Mouse (Mus musculus): ENCODE results near the gene Sf3a1. TPM values are rescaled to one million over a fixed set of nuclear protein-coding genes. Genes with fewer than 3 reads are reported as not detected.

The Sf3a1 gene
- polyA plus RNA-seq, 1 experiment, result 117 TPM

- Histone ChIP-seq H3K4me1 (ENCODE audit: control insufficient read depth, insufficient read depth, low read length) (no peaks in the 10 kb centered on the region), H3K27ac (ENCODE audit: insufficient read depth, low read length) (no peak overlapping the region), H3K4me3 (ENCODE audit: low read depth, low read length) (no peak overlapping the region), H3K9ac (ENCODE audit: low read depth, poor library complexity, severe bottlenecking) (no peak overlapping the region), H3K27me3 (ENCODE audit: control insufficient read depth, insufficient read depth, low read length, poor library complexity, severe bottlenecking) (no peaks in the 10 kb centered on the region), H3K9me3 (replicated peaks; ENCODE audit: control insufficient read depth, insufficient read depth, low read length, poor library complexity, severe bottlenecking) (no peaks in the 10 kb centered on the region), H3K36me3 (ENCODE audit: control insufficient read depth, insufficient read depth, low read length, poor library complexity, severe bottlenecking) (no peaks in the 10 kb centered on the region)
- no peak for TF ChIP-seq CTCF (IDR thresholded peaks at IDR 0.05; ENCODE audit: low read depth, low read length)
- TF ChIP-seq POLR2A (IDR thresholded peaks at IDR 0.05; ENCODE audit: insufficient read depth, low read length), result no peak
- TF ChIP-seq EP300 (IDR thresholded peaks at IDR 0.05; ENCODE audit: insufficient read depth, low read depth, low read length), result no peak
These were observed 44.7 kb upstream of the Sf3a1 start for GRCm38 (mm10) chr11:4115407-4115806.

GRCm38 (mm10) chr11:4116458-4117141, 43.5 kb upstream of the Sf3a1 start:
- Histone ChIP-seq H3K27me3 (ENCODE audit: control insufficient read depth, insufficient read depth, low read length, poor library complexity, severe bottlenecking) (no peaks in the 10 kb centered on the region), H3K36me3 (ENCODE audit: control insufficient read depth, insufficient read depth, low read length, poor library complexity, severe bottlenecking) (no peaks in the 10 kb centered on the region), H3K9me3 (replicated peaks; ENCODE audit: control insufficient read depth, insufficient read depth, low read length, poor library complexity, severe bottlenecking) (no peaks in the 10 kb centered on the region), H3K9ac (ENCODE audit: low read depth, poor library complexity, severe bottlenecking) (no peak overlapping the region), H3K4me1 (ENCODE audit: control insufficient read depth, insufficient read depth, low read length) (no peaks in the 10 kb centered on the region), H3K27ac (ENCODE audit: insufficient read depth, low read length) (no peak overlapping the region), H3K4me3 (ENCODE audit: low read depth, low read length) (no peak overlapping the region)
- no peak for TF ChIP-seq EP300 (IDR thresholded peaks at IDR 0.05; ENCODE audit: insufficient read depth, low read depth, low read length)
- no peak for TF ChIP-seq CTCF (IDR thresholded peaks at IDR 0.05; ENCODE audit: low read depth, low read length)
- no peak for TF ChIP-seq POLR2A (IDR thresholded peaks at IDR 0.05; ENCODE audit: insufficient read depth, low read length)

- Histone ChIP-seq H3K9me3 (replicated peaks; ENCODE audit: control insufficient read depth, insufficient read depth, low read length, poor library complexity, severe bottlenecking) (no peaks in the 10 kb centered on the region), H3K27ac (ENCODE audit: insufficient read depth, low read length) (no peak overlapping the region), H3K4me3 (ENCODE audit: low read depth, low read length) (no peak overlapping the region), H3K4me1 (ENCODE audit: control insufficient read depth, insufficient read depth, low read length) (no peaks in the 10 kb centered on the region), H3K27me3 (ENCODE audit: control insufficient read depth, insufficient read depth, low read length, poor library complexity, severe bottlenecking) (no peaks in the 10 kb centered on the region), H3K36me3 (ENCODE audit: control insufficient read depth, insufficient read depth, low read length, poor library complexity, severe bottlenecking) (no peaks in the 10 kb centered on the region), H3K9ac (ENCODE audit: low read depth, poor library complexity, severe bottlenecking) (no peak overlapping the region)
- TF ChIP-seq POLR2A (IDR thresholded peaks at IDR 0.05; ENCODE audit: insufficient read depth, low read length) (no peak), EP300 (IDR thresholded peaks at IDR 0.05; ENCODE audit: insufficient read depth, low read depth, low read length) (no peak), CTCF (IDR thresholded peaks at IDR 0.05; ENCODE audit: low read depth, low read length) (no peak)
These were observed 42.6 kb upstream of the Sf3a1 start for GRCm38 (mm10) chr11:4117372-4118071.

- no peak for TF ChIP-seq EP300 (IDR thresholded peaks at IDR 0.05; ENCODE audit: insufficient read depth, low read depth, low read length)
- TF ChIP-seq POLR2A (IDR thresholded peaks at IDR 0.05; ENCODE audit: insufficient read depth, low read length), result no peak
- no peak for TF ChIP-seq CTCF (IDR thresholded peaks at IDR 0.05; ENCODE audit: low read depth, low read length)
- Histone ChIP-seq H3K36me3 (ENCODE audit: control insufficient read depth, insufficient read depth, low read length, poor library complexity, severe bottlenecking) (no peaks in the 10 kb centered on the region), H3K9me3 (replicated peaks; ENCODE audit: control insufficient read depth, insufficient read depth, low read length, poor library complexity, severe bottlenecking) (no peaks in the 10 kb centered on the region), H3K9ac (ENCODE audit: low read depth, poor library complexity, severe bottlenecking) (peak overlapping the region; percentile 58), H3K27ac (ENCODE audit: insufficient read depth, low read length) (no peak overlapping the region), H3K4me1 (ENCODE audit: control insufficient read depth, insufficient read depth, low read length) (no peaks in the 10 kb centered on the region), H3K27me3 (ENCODE audit: control insufficient read depth, insufficient read depth, low read length, poor library complexity, severe bottlenecking) (no peaks in the 10 kb centered on the region), H3K4me3 (ENCODE audit: low read depth, low read length) (peak overlapping the region; percentile 66)
These were observed 41.8 kb upstream of the Sf3a1 start for GRCm38 (mm10) chr11:4118081-4118921.

- no peak overlapping the region for H3K9ac ChIP-seq (ENCODE audit: low read depth, poor library complexity, severe bottlenecking)
- no peaks in the 10 kb centered on the region for H3K27me3 ChIP-seq (ENCODE audit: control insufficient read depth, insufficient read depth, low read length, poor library complexity, severe bottlenecking)
- TF ChIP-seq CTCF (IDR thresholded peaks at IDR 0.05; ENCODE audit: low read depth, low read length) (no peak), POLR2A (IDR thresholded peaks at IDR 0.05; ENCODE audit: insufficient read depth, low read length) (no peak), EP300 (IDR thresholded peaks at IDR 0.05; ENCODE audit: insufficient read depth, low read depth, low read length) (no peak)
These were observed 40.5 kb upstream of the Sf3a1 start for GRCm38 (mm10) chr11:4119635-4120034.

More at GRCm38 (mm10) chr11:4119635-4120034, 40.5 kb upstream of the Sf3a1 start:
- no peaks in the 10 kb centered on the region for H3K36me3 ChIP-seq (ENCODE audit: control insufficient read depth, insufficient read depth, low read length, poor library complexity, severe bottlenecking)
- H3K4me1 ChIP-seq (ENCODE audit: control insufficient read depth, insufficient read depth, low read length), result no peaks in the 10 kb centered on the region
- H3K4me3 ChIP-seq (ENCODE audit: low read depth, low read length), result no peak overlapping the region
- H3K9me3 ChIP-seq (replicated peaks; ENCODE audit: control insufficient read depth, insufficient read depth, low read length, poor library complexity, severe bottlenecking), result no peaks in the 10 kb centered on the region
- no peak overlapping the region for H3K27ac ChIP-seq (ENCODE audit: insufficient read depth, low read length)

All from ES-Bruce4 (cell line).